Comparison of ENCODE assay signal across 9 mouse cellular contexts in genomic region chr2:173022056-173022681, GRCm38 (mm10). TPM values are rescaled to one million over a fixed set of nuclear protein-coding genes. Genes with fewer than 3 reads are reported as not detected.
DNase-seq lines count a peak whose midpoint lies in the region; ATAC-seq and TF ChIP-seq lines count a peak whose summit lies in the region.
"Had no signal": no experiment of that assay in that cellular context is flagged by ENCODE, and none has a peak within 500 bp of the region (broad histone marks: within the 10 kb centered on the region; RNA-seq: fewer than 3 reads in every experiment).

No protein-coding gene starts in this region.

- peak; percentile 54 for ATAC-seq in forebrain, embryonic 14.5 days
- ATAC-seq in stomach, embryonic 14.5 days (ENCODE audit: insufficient number of reproducible peaks, insufficient read depth, low FRiP score, low read depth) = peak; percentile 3; the same call in 1 of the 2 replicates
- no peak for ATAC-seq in erythroid progenitor cell, adult 5-6 weeks (replicated peaks; ENCODE audit: low FRiP score, poor library complexity, severe bottlenecking)

- H3K27me3 ChIP-seq in kidney, adult 2 months (replicated peaks; ENCODE audit: control insufficient read depth, insufficient read depth, low read length) = no peaks in the 10 kb centered on the region
- H3K27me3 ChIP-seq in forebrain, embryonic 14.5 days (replicated peaks; ENCODE audit: control insufficient read depth, insufficient read depth, low read length) = 0 out of 2 replicates have a peak, but pooled peaks cover 3% of the 10 kb centered on the region
- no peaks in the 10 kb centered on the region for H3K27me3 ChIP-seq in stomach, embryonic 14.5 days (ENCODE audit: control insufficient read depth, insufficient read depth, low read length)

- no peak overlapping the region for H3K27ac ChIP-seq in kidney, adult 2 months (ENCODE audit: insufficient read depth, low read depth, low read length)
- H3K27ac ChIP-seq in forebrain, embryonic 14.5 days (ENCODE audit: low read depth, low read length) = peak overlapping the region; percentile 72
- H3K27ac ChIP-seq in stomach, embryonic 14.5 days (ENCODE audit: low read length) = no peak overlapping the region

- WGBS in kidney, adult 2 months = 2% methylated on average over 50 of the region's 51 CpGs
- under 1% methylated on average over 44 of the region's 51 CpGs for WGBS in forebrain, embryonic 14.5 days
- under 1% methylated on average over 50 of the region's 51 CpGs for WGBS in stomach, embryonic 14.5 days

- H3K9me3 ChIP-seq in forebrain, embryonic 14.5 days (replicated peaks; ENCODE audit: control insufficient read depth, low read length) = no peaks in the 10 kb centered on the region
- no peaks in the 10 kb centered on the region for H3K9me3 ChIP-seq in stomach, embryonic 14.5 days (ENCODE audit: control insufficient read depth, low read depth, low read length)

- peak; percentile 28 for DNase-seq in kidney, adult 2 months
- no peak for DNase-seq in kidney, adult 11 months
- DNase-seq in adipocyte (ENCODE audit: low spot score) = peak; percentile 25
- peak; percentile 69 for DNase-seq in forebrain, embryonic 14.5 days (ENCODE audit: low spot score)
- DNase-seq in induced T-regulatory cell, adult 2 months (ENCODE audit: low read depth) = peak; percentile 87
- peak; percentile 45 for DNase-seq in lung, postnatal 10 days

- peak overlapping the region; percentile 82 for H3K4me3 ChIP-seq in kidney, adult 2 months (ENCODE audit: insufficient read depth, low read depth, low read length)
- H3K4me3 ChIP-seq in forebrain, embryonic 14.5 days (ENCODE audit: low read depth, low read length) = peak overlapping the region; percentile 82
- peak overlapping the region; percentile 81 for H3K4me3 ChIP-seq in stomach, embryonic 14.5 days (ENCODE audit: low read depth, low read length)

- TF ChIP-seq CTCF in kidney, adult 2 months (conservative IDR thresholded peaks at IDR 0.05; ENCODE audit: insufficient read depth, insufficient read length, low read depth, low read length) = no peak

- H3K4me2 ChIP-seq in forebrain, embryonic 14.5 days (ENCODE audit: low read length) = peak overlapping the region; percentile 93
- peak overlapping the region; percentile 68 for H3K4me2 ChIP-seq in stomach, embryonic 14.5 days (replicated peaks; ENCODE audit: low read depth, low read length)

- no peaks in the 10 kb centered on the region for H3K36me3 ChIP-seq in kidney, adult 2 months (ENCODE audit: control insufficient read depth, insufficient read depth, low read length)
- peaks cover 15% of the 10 kb centered on the region; the same call in 1 of the 2 replicates for H3K36me3 ChIP-seq in forebrain, embryonic 14.5 days (ENCODE audit: control insufficient read depth, insufficient read depth, low read length)
- no peaks in the 10 kb centered on the region; the same call in 1 of the 2 replicates for H3K36me3 ChIP-seq in stomach, embryonic 14.5 days (ENCODE audit: control insufficient read depth, insufficient read depth, low read length)

- no peaks in the 10 kb centered on the region; the same call in 1 of the 2 replicates for H3K4me1 ChIP-seq in kidney, adult 2 months (ENCODE audit: control insufficient read depth, insufficient read depth, low read length)
- H3K4me1 ChIP-seq in forebrain, embryonic 14.5 days (ENCODE audit: control insufficient read depth, insufficient read depth, low read length) = peaks cover 35% of the 10 kb centered on the region
- peaks cover 55% of the 10 kb centered on the region for H3K4me1 ChIP-seq in stomach, embryonic 14.5 days (ENCODE audit: control insufficient read depth, insufficient read depth, low read length)

- no peak for TF ChIP-seq POLR2A in kidney, adult 2 months (IDR thresholded peaks at IDR 0.05; ENCODE audit: low read depth, low read length)

- peak overlapping the region; percentile 84 for H3K9ac ChIP-seq in forebrain, embryonic 14.5 days (ENCODE audit: low read length)
- peak overlapping the region; percentile 71 for H3K9ac ChIP-seq in stomach, embryonic 14.5 days (replicated peaks; ENCODE audit: low read depth, low read length)

RNA-seq across cellular contexts. Expression of gene Rbm38, which starts 1.9 kb away (rescaled TPM):
- polyA plus RNA-seq in kidney, adult 2 months (2012; rRNA removed) = 19.9 and 37.9 TPM in 2 replicates
- 29.9 and 31.1 TPM in 2 replicates for polyA plus RNA-seq in forebrain, embryonic 14.5 days (2014; fragmentation: Nextera tagmentation; extraction: Ambion mirVana)
- polyA plus RNA-seq in stomach, embryonic 14.5 days (2014; fragmentation: Nextera tagmentation; extraction: Ambion mirVana) = 35.6 and 37.9 TPM in 2 replicates
- 671 and 849 TPM in 2 replicates for total RNA-seq in erythroid progenitor cell, adult 5-6 weeks (2015; ENCODE audit: low replicate concordance)
- total RNA-seq in erythroid progenitor cell, adult 5-6 weeks (2017; ENCODE audit: low replicate concordance) = 216 and 291 TPM in 2 replicates

RNA-seq across cellular contexts. Expression of gene Rae1, which starts 22.3 kb away (rescaled TPM):
- 53.8 and 56.7 TPM in 2 replicates for polyA plus RNA-seq in kidney, adult 2 months (2012; rRNA removed)
- 148 and 156 TPM in 2 replicates for polyA plus RNA-seq in forebrain, embryonic 14.5 days (2014; fragmentation: Nextera tagmentation; extraction: Ambion mirVana)
- polyA plus RNA-seq in stomach, embryonic 14.5 days (2014; fragmentation: Nextera tagmentation; extraction: Ambion mirVana) = 138 and 146 TPM in 2 replicates
- 42.3 and 93.0 TPM in 2 replicates for total RNA-seq in erythroid progenitor cell, adult 5-6 weeks (2015; ENCODE audit: low replicate concordance)
- 40.6 and 66.0 TPM in 2 replicates for total RNA-seq in erythroid progenitor cell, adult 5-6 weeks (2017; ENCODE audit: low replicate concordance)

RNA-seq across cellular contexts. Expression of gene Spo11, which starts 44.7 kb away (rescaled TPM):
- 0.14 and 0.17 TPM in 2 replicates for polyA plus RNA-seq in kidney, adult 2 months (2012; rRNA removed)
- 0.95 and 1.5 TPM in 2 replicates for polyA plus RNA-seq in forebrain, embryonic 14.5 days (2014; fragmentation: Nextera tagmentation; extraction: Ambion mirVana)
- polyA plus RNA-seq in stomach, embryonic 14.5 days (2014; fragmentation: Nextera tagmentation; extraction: Ambion mirVana) = 0.54 and 0.76 TPM in 2 replicates
- not detected in 2 replicates for total RNA-seq in erythroid progenitor cell, adult 5-6 weeks (2015; ENCODE audit: low replicate concordance)
- not detected in 2 replicates for total RNA-seq in erythroid progenitor cell, adult 5-6 weeks (2017; ENCODE audit: low replicate concordance)
- total RNA-seq: adrenal gland, postnatal 4 days had no signal
